Mouse (Mus musculus) hematopoietic multipotent progenitor cell, adult 10-12 weeks (in vitro differentiated cells): ENCODE measurements around the gene Ninl. TPM values are rescaled to one million over a fixed set of nuclear protein-coding genes. Genes with fewer than 3 reads are reported as not detected.

Experiments used
- polyA plus RNA-seq: library from polyadenylated mRNA; stranded (reverse); fragments of >175 nt; gene quantifications from 2 replicates; pipeline ENCODE4 v1.2.3, GENCODE M21; 2012; ENCODE audit warnings: low replicate concordance

Gene Ninl
- polyA plus RNA-seq: 0.50 and 1.5 TPM in 2 replicates

GRCm38 (mm10) chr2:151039232-151039695, at the start of gene Ninl, which contains the start of gene Nanp:
Ninl (minus strand) TSS chr2:151039382.
Nanp (minus strand) TSS chr2:151039398.

GRCm38 (mm10) chr2:150904936-150905450, 134.2 kb downstream of the Ninl start, which contains the start of gene Gins1:
Gins1 (plus strand) TSS chr2:150905400.

GRCm38 (mm10) chr2:150904272-150904935, 134.8 kb downstream of the Ninl start, which contains the start of gene Abhd12:
Abhd12 (minus strand) TSS chr2:150904741.

Other genes starting within 250 kb of the Ninl start
- gene Abhd12, start 134.6 kb downstream of the Ninl start, polyA plus RNA-seq: 72.4 and 129 TPM in 2 replicates
- gene Gins1, start 134.0 kb downstream of the Ninl start, polyA plus RNA-seq: 1.5 and 5.5 TPM in 2 replicates
- gene Nanp, start within 50 bp of the Ninl start, polyA plus RNA-seq: 1.9 and 8.8 TPM in 2 replicates
- gene Gm14151, start 53.0 kb upstream of the Ninl start, polyA plus RNA-seq: not detected in 2 replicates
- not detected in 2 replicates for gene Gm14147, start 58.9 kb upstream of the Ninl start, polyA plus RNA-seq